Mouse (Mus musculus): ENCODE measurements at regions not wholly inside any gene's neighbourhood (a gene's known extent, or its start where the extent isn't known, plus 50 kb on each side); places are given as distances from the start of the nearest gene placed in this dataset.
A peak's percentile ranks its signal among the peaks of the same experiment; 100 is the strongest.

GRCm38 (mm10) chr4:54161337-54161993, 335.6 kb downstream of the Tmem38b start:
- peak; percentile 3 to 4 for DNase-seq (ENCODE audit: low spot score in 2 of 2)

- no peak for DNase-seq (ENCODE audit: low spot score in 2 of 2)
These were observed 336.5 kb downstream of the Tmem38b start for GRCm38 (mm10) chr4:54162308-54162707.

GRCm38 (mm10) chr4:54170202-54170931, 344.5 kb downstream of the Tmem38b start:
- DNase-seq (ENCODE audit: low spot score in 2 of 2) = no peak

GRCm38 (mm10) chr4:54184213-54184612, 358.4 kb downstream of the Tmem38b start:
- DNase-seq (ENCODE audit: low spot score in 2 of 2) = no peak

DNA sequence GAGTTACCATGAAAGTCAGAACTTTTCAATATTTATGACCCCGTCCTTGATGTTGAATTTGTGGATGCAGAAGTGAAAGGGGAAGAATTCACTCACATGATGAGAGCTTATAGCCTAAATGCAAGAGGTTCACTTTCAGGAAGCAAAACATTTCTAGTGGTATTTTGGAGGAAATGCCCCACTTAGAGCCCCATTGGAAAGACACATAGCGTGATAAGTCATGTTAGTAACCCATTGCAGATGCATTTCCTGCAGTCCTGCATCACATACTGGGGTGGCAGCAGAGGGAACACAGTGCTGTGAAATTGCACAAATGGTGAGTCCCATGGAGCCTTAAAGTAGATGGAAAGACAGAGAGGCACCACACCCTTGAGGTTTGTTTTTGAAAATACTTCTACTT, 369.9 kb downstream of the Tmem38b start:
- no peak for DNase-seq (ENCODE audit: low spot score in 2 of 2)

DNA sequence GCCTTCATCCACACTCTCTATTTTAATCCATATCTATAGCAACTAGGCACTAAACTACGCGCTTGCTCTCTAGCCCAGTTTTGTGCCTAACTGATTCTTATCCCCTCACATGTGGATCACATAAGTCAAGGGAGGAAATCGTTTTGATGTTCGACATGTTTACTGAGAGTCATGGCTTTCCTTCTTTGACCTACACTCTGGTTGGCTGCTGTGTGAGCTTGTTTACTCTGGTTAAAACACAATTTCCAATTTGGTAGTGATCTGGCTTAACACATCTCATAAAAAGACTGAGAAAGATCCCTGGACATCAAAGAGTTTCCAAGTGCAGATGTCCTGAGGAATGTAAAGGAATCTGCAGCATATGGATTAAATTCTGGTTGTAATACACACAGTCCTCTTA, 376.6 kb downstream of the Tmem38b start:
- DNase-seq (ENCODE audit: low spot score in 2 of 2) = no peak

DNA sequence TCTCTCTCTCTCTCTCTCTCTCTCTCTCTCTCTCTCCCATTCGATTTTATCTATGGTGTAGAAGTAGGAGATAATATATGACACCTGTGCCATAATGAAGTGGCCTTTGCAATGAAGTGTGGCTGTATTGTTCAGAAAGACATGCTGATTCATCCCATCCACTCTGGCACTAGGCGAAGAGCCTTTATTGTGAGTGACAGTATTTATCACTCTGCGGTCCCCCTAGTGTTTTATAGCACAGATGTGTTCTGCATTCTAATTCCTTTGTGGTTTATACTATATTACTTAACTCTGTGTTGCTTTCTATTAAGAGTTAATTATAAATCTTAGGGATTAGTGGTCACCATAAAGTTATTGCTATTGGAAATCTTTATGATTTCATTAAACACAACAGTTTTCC, 398.7 kb downstream of the Tmem38b start:
- no peak for DNase-seq (ENCODE audit: low spot score in 2 of 2)
